Mouse (Mus musculus) T-helper 1 cell (primary cell): ENCODE data around the gene Sox15.
"Not testable (repeated sequence)": the region's sequence is repeated elsewhere in the genome, so short reads cannot be mapped to it uniquely, and the experiment has no call there.

Experiments used
- in situ Hi-C: fragments of 300-600 bp; cut with MboI, MseI; formaldehyde crosslinking; loops from one replicate; pipeline ENCODE4 v1.15.1; 2025; ENCODE audit warnings: high pct_unique_total_duplicates

Sox15 gene

GRCm38 (mm10) chr11:69655264-69656064 is at the start of gene Sox15:
TSS of gene Sox15 (plus strand) at chr11:69655314.
- in situ Hi-C loops = no loop called here

GRCm38 (mm10) chr11:69605726-69606490 is 49.2 kb upstream of the Sox15 start, which contains the start of gene Atp1b2:
TSS of gene Atp1b2 (minus strand) at chr11:69605942.
- in situ Hi-C loops = no loop called here

- in situ Hi-C loops = no loop called here
These were observed 48.7 kb upstream of the Sox15 start for GRCm38 (mm10) chr11:69606491-69606795.

- in situ Hi-C loops = no loop called here
These were observed 48.3 kb upstream of the Sox15 start for GRCm38 (mm10) chr11:69606832-69607231.

- in situ Hi-C loops = no loop called here
These were observed 46.6 kb upstream of the Sox15 start for GRCm38 (mm10) chr11:69608525-69608924.

GRCm38 (mm10) chr11:69609416-69609815 is 45.7 kb upstream of the Sox15 start:
- in situ Hi-C loops = no loop called here

- in situ Hi-C loops = no loop called here
These were observed 44.2 kb upstream of the Sox15 start for GRCm38 (mm10) chr11:69610899-69611298.

GRCm38 (mm10) chr11:69613553-69614256 is 41.4 kb upstream of the Sox15 start:
- in situ Hi-C loops = no loop called here

- in situ Hi-C loops = not testable (repeated sequence)
These were observed 40.9 kb upstream of the Sox15 start for GRCm38 (mm10) chr11:69614257-69614588.

- in situ Hi-C loops = no loop called here
These were observed 38.3 kb upstream of the Sox15 start for GRCm38 (mm10) chr11:69616781-69617180.

GRCm38 (mm10) chr11:69617805-69618204 is 37.3 kb upstream of the Sox15 start, which contains the start of gene Shbg:
TSS of gene Shbg (minus strand) at chr11:69617905.
- in situ Hi-C loops = no loop called here

- in situ Hi-C loops = no loop called here
These were observed 34.6 kb upstream of the Sox15 start for GRCm38 (mm10) chr11:69620394-69621081.

GRCm38 (mm10) chr11:69621571-69622268 is 33.4 kb upstream of the Sox15 start, which contains the start of gene Sat2:
TSS of gene Sat2 (plus strand) at chr11:69622024.
- in situ Hi-C loops = no loop called here

GRCm38 (mm10) chr11:69622406-69622805 is 32.7 kb upstream of the Sox15 start:
- in situ Hi-C loops = no loop called here

- in situ Hi-C loops = no loop called here
These were observed 32.1 kb upstream of the Sox15 start for GRCm38 (mm10) chr11:69623006-69623405.

- in situ Hi-C loops = not testable (repeated sequence)
These were observed 30.8 kb upstream of the Sox15 start for GRCm38 (mm10) chr11:69624339-69624738.

- in situ Hi-C loops = no loop called here
These were observed 26.8 kb upstream of the Sox15 start for GRCm38 (mm10) chr11:69628286-69628685.

GRCm38 (mm10) chr11:69629802-69630201 is 25.3 kb upstream of the Sox15 start:
- in situ Hi-C loops = no loop called here

GRCm38 (mm10) chr11:69632284-69633089 is 22.6 kb upstream of the Sox15 start, which contains the start of gene Fxr2:
TSS of gene Fxr2 (plus strand) at chr11:69632990.
- in situ Hi-C loops = no loop called here
